Mouse (Mus musculus) cerebellum, adult 2 months (tissue): ENCODE results near the gene Snw1. TPM values are rescaled to one million over a fixed set of nuclear protein-coding genes. Genes with fewer than 3 reads are reported as not detected.

Source experiments
- DNase-seq, 2 experiments: peaks; one replicate each; pipeline ENCODE4 v3.0.0; 2021
- H3K27ac ChIP-seq: fragments of 200-500 bp; 2 replicates; pipeline ENCODE4 v1.5.1; 2012; ENCODE audit warnings: low read length, control low read depth, inconsistent platforms; ENCODE audit not compliant: insufficient read depth
- H3K27me3 ChIP-seq: fragments of 200-500 bp; 2 replicates; pipeline ENCODE4 v1.6.1; 2012; ENCODE audit warnings: inconsistent platforms, mild to moderate bottlenecking, low read length, moderate library complexity; ENCODE audit not compliant: control insufficient read depth, insufficient read depth
- H3K4me1 ChIP-seq: fragments of 200-500 bp; 2 replicates; pipeline ENCODE4 v1.6.1; 2011; ENCODE audit warnings: low read length; ENCODE audit not compliant: control insufficient read depth, insufficient read depth
- H3K4me3 ChIP-seq: fragments of 200-500 bp; replicated peaks from 2 replicates; pipeline ENCODE3; 2011; ENCODE audit warnings: mild to moderate bottlenecking, low read depth, low read length, control low read depth; ENCODE audit not compliant: insufficient read depth
- CTCF ChIP-seq: fragments of 200-500 bp; IDR thresholded peaks from 2 replicates; pipeline ENCODE4 v1.5.1; 2011; ENCODE audit warnings: low read depth, mild to moderate bottlenecking, control low read depth, low read length, moderate library complexity, borderline replicate concordance; ENCODE audit not compliant: insufficient read depth
- POLR2A ChIP-seq: fragments of 200-500 bp; IDR thresholded peaks from 2 replicates; pipeline ENCODE4 v1.6.1; 2011; ENCODE audit warnings: low read length, control low read depth, borderline replicate concordance; ENCODE audit not compliant: insufficient read depth
- WGBS: fragments of 180-500 bp; shearing (Covaris S2); methylation state at CpG from one replicate; pipeline ENCODE4 v1.1.7; 2018; 5-methylcytosine and 5-hydroxymethylcytosine counted together
- polyA plus RNA-seq: library from polyadenylated mRNA; depleted of rRNA; stranded (reverse); fragments of >200 nt; gene quantifications from 2 replicates; pipeline ENCODE4 v1.2.3, GENCODE M21; 2012

The Snw1 gene
- polyA plus RNA-seq, 1 experiment: 46.3 TPM

GRCm38 (mm10) chr12:87416690-87417089, 55.4 kb downstream of the Snw1 start:
- DNase-seq: peak; percentile 22 to 27
- no peak for TF ChIP-seq POLR2A
- peak; percentile 72; the same call in 1 of the 2 replicates for TF ChIP-seq CTCF
- WGBS: 37% methylated on average over 7 of the region's 7 CpGs

GRCm38 (mm10) chr12:87415358-87415757, 56.7 kb downstream of the Snw1 start:
- WGBS: 71% methylated on average over 4 of the region's 4 CpGs

More at GRCm38 (mm10) chr12:87416690-87417089, 55.4 kb downstream of the Snw1 start:
- H3K27me3 ChIP-seq: no peaks in the 10 kb centered on the region
- H3K4me3 ChIP-seq: no peak overlapping the region
- no peaks in the 10 kb centered on the region for H3K4me1 ChIP-seq
- H3K27ac ChIP-seq: no peak overlapping the region

GRCm38 (mm10) chr12:87413179-87413790, 58.8 kb downstream of the Snw1 start:
- H3K27me3 ChIP-seq: no peaks in the 10 kb centered on the region
- 16% methylated on average over 4 of the region's 4 CpGs for WGBS
- H3K27ac ChIP-seq: no peak overlapping the region
- TF ChIP-seq CTCF (peak; percentile 89), POLR2A (no peak)
- H3K4me1 ChIP-seq: no peaks in the 10 kb centered on the region
- peak; percentile 42 to 65 for DNase-seq
- no peak overlapping the region for H3K4me3 ChIP-seq

More at GRCm38 (mm10) chr12:87415358-87415757, 56.7 kb downstream of the Snw1 start:
- no peak overlapping the region for H3K4me3 ChIP-seq
- DNase-seq: no peak
- no peak for TF ChIP-seq POLR2A
- no peak for TF ChIP-seq CTCF
- H3K4me1 ChIP-seq: no peaks in the 10 kb centered on the region
- H3K27ac ChIP-seq: no peak overlapping the region
- no peaks in the 10 kb centered on the region for H3K27me3 ChIP-seq

GRCm38 (mm10) chr12:87410999-87411398, 61.1 kb downstream of the Snw1 start:
- Histone ChIP-seq H3K27me3 (no peaks in the 10 kb centered on the region), H3K27ac (no peak overlapping the region), H3K4me3 (no peak overlapping the region), H3K4me1 (no peaks in the 10 kb centered on the region)
- no peak for TF ChIP-seq CTCF
- no peak for TF ChIP-seq POLR2A
- WGBS: 43% methylated on average over 7 of the region's 7 CpGs
- no peak for DNase-seq

GRCm38 (mm10) chr12:87409123-87409522, 63.0 kb downstream of the Snw1 start:
- TF ChIP-seq CTCF: no peak
- no peak for TF ChIP-seq POLR2A
- no peak overlapping the region for H3K27ac ChIP-seq
- DNase-seq: no peak

GRCm38 (mm10) chr12:87407869-87408605, 64.0 kb downstream of the Snw1 start:
- no peak for DNase-seq
- no peak overlapping the region for H3K4me3 ChIP-seq
- no peak for TF ChIP-seq CTCF
- no peak for TF ChIP-seq POLR2A
- H3K27ac ChIP-seq: no peak overlapping the region
- H3K4me1 ChIP-seq: no peaks in the 10 kb centered on the region
- WGBS: 37% methylated on average over 21 of the region's 21 CpGs
- H3K27me3 ChIP-seq: no peaks in the 10 kb centered on the region

More at GRCm38 (mm10) chr12:87409123-87409522, 63.0 kb downstream of the Snw1 start:
- Histone ChIP-seq H3K4me1 (no peaks in the 10 kb centered on the region), H3K4me3 (no peak overlapping the region), H3K27me3 (no peaks in the 10 kb centered on the region)
- 77% methylated on average over 4 of the region's 4 CpGs for WGBS

GRCm38 (mm10) chr12:87405721-87406120, 66.4 kb downstream of the Snw1 start:
- Histone ChIP-seq H3K4me3 (no peak overlapping the region), H3K4me1 (no peaks in the 10 kb centered on the region), H3K27ac (no peak overlapping the region), H3K27me3 (no peaks in the 10 kb centered on the region)
- no peak for DNase-seq
- 71% methylated on average over 3 of the region's 3 CpGs for WGBS
- no peak for TF ChIP-seq CTCF
- no peak for TF ChIP-seq POLR2A

DNA sequence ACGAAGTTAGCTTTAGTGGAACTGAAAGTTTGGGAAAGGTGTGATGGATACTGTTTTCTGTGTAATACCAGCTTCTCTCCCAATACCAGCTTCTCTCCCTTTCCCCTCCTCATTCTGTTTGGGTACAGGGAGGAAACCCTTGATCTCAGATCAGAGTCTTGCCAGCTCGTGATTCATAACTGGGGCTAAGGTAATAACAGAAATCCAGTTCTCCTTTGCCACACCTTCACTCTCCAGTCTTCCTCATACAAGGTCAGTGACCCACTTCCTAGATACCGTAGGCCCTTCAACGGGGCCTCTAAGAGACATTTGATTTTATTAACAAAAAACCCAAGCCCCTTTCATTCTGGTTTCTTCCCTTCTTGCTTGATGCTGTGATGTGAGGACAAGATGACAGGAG, 66.9 kb downstream of the Snw1 start:
- Histone ChIP-seq H3K4me3 (no peak overlapping the region), H3K27ac (no peak overlapping the region), H3K27me3 (no peaks in the 10 kb centered on the region), H3K4me1 (no peaks in the 10 kb centered on the region)
- DNase-seq: no peak
- WGBS: 90% methylated on average over 4 of the region's 4 CpGs
- no peak for TF ChIP-seq POLR2A
- no peak for TF ChIP-seq CTCF
